Mouse (Mus musculus) liver, postnatal 0 days (tissue): ENCODE data around the gene Dmbt1. TPM values are rescaled to one million over a fixed set of nuclear protein-coding genes. Genes with fewer than 3 reads are reported as not detected.

Experiments
- ATAC-seq: fragments of 200-750 bp; cut with Nextera tagmentation; 2 replicates; pipeline ENCODE4 v1.8.0; 2017; ENCODE audit warnings: mild to moderate bottlenecking, moderate library complexity
- DNase-seq: peaks from one replicate; pipeline ENCODE4 v3.0.0-alpha.2; 2016
- H3K27ac ChIP-seq: fragments of 300-500 bp; sonication (generic); 2 replicates; pipeline ENCODE4 v1.5.1; 2014; ENCODE audit warnings: antibody characterized with exemption, moderate library complexity, mild to moderate bottlenecking, low read depth
- H3K27me3 ChIP-seq: fragments of 300-500 bp; sonication (generic); 2 replicates; pipeline ENCODE4 v1.6.1; 2014; ENCODE audit warnings: low read length, control low read depth, mixed read lengths; ENCODE audit not compliant: insufficient read depth
- H3K36me3 ChIP-seq: fragments of 300-500 bp; sonication (generic); replicated peaks from 2 replicates; pipeline ENCODE4 v1.6.1; 2014; ENCODE audit warnings: mild to moderate bottlenecking, control low read depth, low read length, moderate library complexity, mixed read lengths; ENCODE audit not compliant: insufficient read depth
- H3K4me1 ChIP-seq: fragments of 300-500 bp; sonication (generic); 2 replicates; pipeline ENCODE4 v1.6.1; 2014; ENCODE audit warnings: antibody characterized with exemption, mild to moderate bottlenecking, control low read depth; ENCODE audit not compliant: insufficient read depth
- H3K4me2 ChIP-seq: fragments of 300-500 bp; sonication (generic); 2 replicates; pipeline ENCODE4 v1.6.1; 2014; ENCODE audit warnings: low read depth, mild to moderate bottlenecking, low read length, moderate library complexity, mixed read lengths
- H3K4me3 ChIP-seq: fragments of 300-500 bp; sonication (generic); 2 replicates; pipeline ENCODE4 v1.5.1; 2014; ENCODE audit warnings: low read depth, low read length
- H3K9ac ChIP-seq: fragments of 300-500 bp; sonication (generic); replicated peaks from 2 replicates; pipeline ENCODE4 v1.6.1; 2014; ENCODE audit warnings: mild to moderate bottlenecking, moderate library complexity
- H3K9me3 ChIP-seq: fragments of 300-500 bp; sonication (generic); 2 replicates; pipeline ENCODE4 v1.6.1; 2016; ENCODE audit warnings: mild to moderate bottlenecking, control low read depth, low read length, mixed read lengths
- CTCF ChIP-seq: sonication (generic); IDR thresholded peaks from 2 replicates; pipeline ENCODE4 v1.5.1; 2016; ENCODE audit warnings: antibody characterized with exemption, low read depth
- EP300 ChIP-seq: IDR thresholded peaks from 2 replicates; pipeline ENCODE4 v1.6.1; 2016; ENCODE audit warnings: antibody characterized with exemption, low read depth, mild to moderate bottlenecking
- WGBS: fragments of 180-500 bp; shearing (Covaris S2); extraction: QIAGEN DNeasy Blood & Tissue Kit; methylation state at CpG from one replicate; pipeline ENCODE4 v1.1.7; 2014; ENCODE audit not compliant: insufficient replicate concordance; 5-methylcytosine and 5-hydroxymethylcytosine counted together
- polyA plus RNA-seq: library from polyadenylated mRNA; unstranded; fragments of >200 nt; fragmentation: Nextera tagmentation; extraction: Ambion mirVana; gene quantifications from 2 replicates; pipeline ENCODE4 v1.2.1, GENCODE M21; 2015

Gene Dmbt1
- polyA plus RNA-seq, result 0.27 and 1.2 TPM in 2 replicates

GRCm38 (mm10) chr7:131031755-131032154 lies at the start of gene Dmbt1:
Gene Dmbt1 (plus strand): TSS chr7:131032053.
- H3K4me1 ChIP-seq, result no peaks in the 10 kb centered on the region
- H3K9ac ChIP-seq, result no peak within 1 kb of the TSS
- DNase-seq (no peak), ATAC-seq (no peak)
- TF ChIP-seq CTCF, result no peak
- no peak for TF ChIP-seq EP300
- WGBS, result 61% methylated on average over 5 of the region's 5 CpGs
- H3K9me3 ChIP-seq, result no peaks in the 10 kb centered on the region
- H3K36me3 ChIP-seq, result no peaks in the 10 kb centered on the region
- H3K27me3 ChIP-seq, result no peaks in the 10 kb centered on the region
- H3K4me2 ChIP-seq, result no peak within 1 kb of the TSS
- no peak within 1 kb of the TSS for H3K27ac ChIP-seq
- H3K4me3 ChIP-seq, result no peak within 1 kb of the TSS

GRCm38 (mm10) chr7:130982371-130982770 lies 49.5 kb upstream of the Dmbt1 start:
- no peaks in the 10 kb centered on the region for H3K4me1 ChIP-seq
- no peak overlapping the region for H3K27ac ChIP-seq
- no peaks in the 10 kb centered on the region for H3K9me3 ChIP-seq
- WGBS, result 50% methylated on average over 4 of the region's 4 CpGs
- H3K9ac ChIP-seq, result no peak overlapping the region
- TF ChIP-seq EP300 (no peak), CTCF (no peak)
- H3K4me2 ChIP-seq, result no peak overlapping the region
- DNase-seq (no peak), ATAC-seq (no peak)
- no peak overlapping the region for H3K4me3 ChIP-seq
- H3K36me3 ChIP-seq, result no peaks in the 10 kb centered on the region
- H3K27me3 ChIP-seq, result no peaks in the 10 kb centered on the region

- no peaks in the 10 kb centered on the region for H3K36me3 ChIP-seq
- H3K9ac ChIP-seq, result no peak overlapping the region
- H3K4me1 ChIP-seq, result no peaks in the 10 kb centered on the region
- WGBS, result 66% methylated on average over 3 of the region's 3 CpGs
- no peak overlapping the region for H3K4me3 ChIP-seq
- no peaks in the 10 kb centered on the region for H3K9me3 ChIP-seq
- TF ChIP-seq CTCF (no peak), EP300 (no peak)
- no peak overlapping the region for H3K27ac ChIP-seq
- H3K4me2 ChIP-seq, result no peak overlapping the region
- DNase-seq, result no peak
- no peaks in the 10 kb centered on the region for H3K27me3 ChIP-seq
- ATAC-seq, result no peak
These were observed 49.0 kb upstream of the Dmbt1 start for GRCm38 (mm10) chr7:130982881-130983280.

- ATAC-seq, result no peak
- H3K4me1 ChIP-seq, result no peaks in the 10 kb centered on the region
- H3K36me3 ChIP-seq, result no peaks in the 10 kb centered on the region
- H3K9ac ChIP-seq, result no peak overlapping the region
- H3K4me3 ChIP-seq, result no peak overlapping the region
- no peak for DNase-seq
- H3K27me3 ChIP-seq, result no peaks in the 10 kb centered on the region
- no peak overlapping the region for H3K4me2 ChIP-seq
- H3K27ac ChIP-seq, result no peak overlapping the region
- no peak for TF ChIP-seq EP300
- no peak for TF ChIP-seq CTCF
- no peaks in the 10 kb centered on the region for H3K9me3 ChIP-seq
- WGBS, result 78% methylated on average over 7 of the region's 7 CpGs
These were observed 47.6 kb upstream of the Dmbt1 start for GRCm38 (mm10) chr7:130984294-130984693.

DNA sequence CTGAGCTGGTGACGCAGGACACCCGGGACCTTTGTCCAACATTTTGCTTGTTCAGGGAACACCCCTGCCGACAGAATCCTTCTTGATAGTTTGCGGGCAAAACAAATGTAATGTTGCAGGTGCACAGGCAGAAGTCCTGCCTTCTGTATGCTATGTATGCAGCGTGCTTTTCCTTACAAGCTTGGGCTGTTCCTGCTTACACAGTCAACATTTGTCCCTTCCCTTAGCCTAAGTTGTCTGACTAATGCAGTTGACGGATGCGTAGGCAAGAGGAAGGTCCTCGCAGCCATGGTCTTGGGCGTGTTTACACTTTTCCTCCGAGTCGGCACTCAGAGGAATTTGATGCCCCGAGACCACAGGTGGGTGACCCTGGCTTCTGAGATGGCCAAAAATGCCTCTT lies 46.7 kb upstream of the Dmbt1 start:
- no peaks in the 10 kb centered on the region for H3K36me3 ChIP-seq
- no peak for TF ChIP-seq CTCF
- no peak for TF ChIP-seq EP300
- 80% methylated on average over 12 of the region's 12 CpGs for WGBS
- no peaks in the 10 kb centered on the region for H3K9me3 ChIP-seq
- no peak overlapping the region for H3K4me3 ChIP-seq
- DNase-seq, result no peak
- H3K27ac ChIP-seq, result no peak overlapping the region
- no peak for ATAC-seq
- H3K27me3 ChIP-seq, result no peaks in the 10 kb centered on the region
- no peaks in the 10 kb centered on the region for H3K4me1 ChIP-seq
- no peak overlapping the region for H3K4me2 ChIP-seq
- H3K9ac ChIP-seq, result no peak overlapping the region

- 53% methylated on average over 3 of the region's 3 CpGs for WGBS
- no peaks in the 10 kb centered on the region for H3K9me3 ChIP-seq
- H3K36me3 ChIP-seq, result no peaks in the 10 kb centered on the region
- H3K27ac ChIP-seq, result no peak overlapping the region
- no peak overlapping the region for H3K4me3 ChIP-seq
- DNase-seq, result peak; percentile 21
- no peaks in the 10 kb centered on the region for H3K4me1 ChIP-seq
- no peak for TF ChIP-seq CTCF
- no peak for TF ChIP-seq EP300
- H3K9ac ChIP-seq, result no peak overlapping the region
- no peaks in the 10 kb centered on the region for H3K27me3 ChIP-seq
- H3K4me2 ChIP-seq, result no peak overlapping the region
- peak; percentile 88 for ATAC-seq
These were observed 46.1 kb upstream of the Dmbt1 start for GRCm38 (mm10) chr7:130985716-130986115.

- Histone ChIP-seq H3K36me3 (no peaks in the 10 kb centered on the region), H3K9ac (no peak overlapping the region), H3K9me3 (no peaks in the 10 kb centered on the region), H3K27ac (no peak overlapping the region), H3K4me3 (no peak overlapping the region), H3K4me1 (no peaks in the 10 kb centered on the region), H3K27me3 (no peaks in the 10 kb centered on the region), H3K4me2 (no peak overlapping the region)
- no peak for TF ChIP-seq EP300
- no peak for TF ChIP-seq CTCF
- DNase-seq (no peak), ATAC-seq (no peak)
- 68% methylated on average over 5 of the region's 5 CpGs for WGBS
These were observed 43.7 kb upstream of the Dmbt1 start for GRCm38 (mm10) chr7:130988146-130988545.
